Mouse (Mus musculus): ENCODE results near the gene Ccdc91.

Gene Ccdc91

DNA sequence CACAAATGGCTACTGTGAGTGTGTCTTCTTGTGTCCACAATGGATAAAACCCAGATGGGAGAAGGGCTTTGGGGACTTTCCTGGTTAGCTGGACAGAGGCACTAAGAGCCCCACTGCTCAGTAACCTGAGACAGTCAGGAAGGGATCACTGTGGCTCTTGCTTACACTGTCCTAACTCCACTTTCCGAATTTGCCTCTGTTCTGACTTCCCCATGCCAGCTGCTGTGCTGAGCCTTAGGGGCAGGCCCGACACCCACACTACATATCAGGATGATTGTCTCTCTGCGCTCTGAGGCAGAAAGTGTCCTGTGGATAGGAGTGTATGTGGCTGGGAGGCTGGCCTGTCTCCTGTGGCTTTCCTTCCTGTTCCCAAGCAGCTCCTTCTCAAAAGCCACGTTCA lies 97.5 kb downstream of the Ccdc91 start:
- no peak for DNase-seq

DNA sequence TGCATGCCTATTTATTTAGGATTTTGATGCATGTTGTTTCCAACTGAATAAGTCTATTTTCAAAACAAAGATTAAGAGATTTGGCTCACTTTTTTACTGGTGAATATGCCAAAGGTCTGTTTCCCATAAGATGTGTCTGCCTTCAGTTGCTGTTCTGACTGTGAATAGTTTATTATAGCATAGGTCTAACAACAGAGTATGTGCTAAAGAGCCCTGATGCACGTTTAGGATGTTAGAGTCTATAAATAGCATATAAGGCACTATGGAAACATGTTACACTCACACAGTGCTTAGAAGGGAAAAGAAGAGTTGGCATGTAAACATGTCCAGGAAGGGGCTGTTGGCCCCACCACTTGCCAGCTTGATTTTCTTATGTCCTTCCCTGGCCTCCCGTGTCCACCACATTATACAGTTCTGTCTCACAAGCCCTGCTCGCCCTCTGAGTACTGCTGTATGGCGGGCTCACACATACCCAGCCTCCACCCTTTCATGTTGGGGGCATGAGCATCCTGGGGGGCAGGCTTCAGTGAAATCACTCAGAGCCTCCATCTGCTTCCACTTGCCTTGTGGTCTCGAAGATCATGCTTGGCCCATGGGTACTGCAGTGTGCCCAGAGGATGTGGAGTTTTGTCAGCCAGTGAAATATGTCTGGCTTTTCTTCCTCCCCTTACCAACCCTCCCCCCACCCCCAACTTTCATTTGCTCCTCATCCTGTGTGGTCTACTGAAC lies 99.0 kb downstream of the Ccdc91 start:
- peak; percentile 11 for DNase-seq

DNA sequence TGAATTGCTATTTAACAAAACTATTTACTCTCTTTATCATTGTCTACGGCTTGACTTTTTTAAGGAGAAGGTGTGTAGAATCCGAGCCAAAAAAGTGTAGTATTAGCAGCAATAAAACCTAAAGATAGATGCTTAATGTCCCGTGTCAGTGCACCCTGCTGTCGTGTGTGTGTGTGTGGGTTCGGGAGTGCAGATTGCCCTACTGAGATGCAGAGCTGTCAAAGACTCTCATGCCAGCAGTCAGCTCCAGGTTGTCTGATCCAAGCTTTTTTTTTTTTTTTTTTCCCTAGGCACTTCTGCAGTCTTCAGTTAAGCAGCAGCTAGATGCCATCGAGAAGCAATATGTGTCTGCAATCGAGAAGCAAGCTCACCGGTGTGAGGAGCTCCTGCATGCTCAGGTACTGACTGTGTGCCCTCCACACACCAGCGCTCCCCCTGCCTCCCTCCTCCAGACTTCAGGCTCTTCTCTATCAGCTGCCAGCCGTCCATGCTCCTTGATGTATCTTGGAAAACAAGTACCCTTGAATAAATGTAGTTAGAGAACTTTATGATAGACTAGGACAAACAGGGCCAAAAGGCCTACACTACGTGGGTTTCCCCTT lies 99.7 kb downstream of the Ccdc91 start:
- peak; percentile 5 for DNase-seq

DNA sequence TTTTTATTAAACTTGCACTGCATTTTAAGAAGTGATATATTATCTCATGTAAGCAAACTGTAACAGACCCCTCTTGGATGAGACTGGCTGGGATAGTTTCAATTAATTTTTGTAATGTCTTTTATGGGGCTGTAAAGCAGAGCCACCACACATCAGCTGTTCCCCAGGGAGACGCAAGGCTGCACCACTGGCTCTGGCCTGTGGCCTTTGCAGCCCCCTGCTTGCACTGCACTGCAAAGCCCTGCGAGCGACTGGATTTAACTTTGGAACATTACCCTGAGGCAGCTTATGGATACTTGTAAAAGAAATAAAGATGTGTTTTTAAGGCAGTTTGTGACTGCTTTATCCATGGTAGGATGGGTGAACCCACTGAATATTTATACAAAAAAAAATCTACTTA lies 112.0 kb downstream of the Ccdc91 start:
- DNase-seq = no peak

DNA sequence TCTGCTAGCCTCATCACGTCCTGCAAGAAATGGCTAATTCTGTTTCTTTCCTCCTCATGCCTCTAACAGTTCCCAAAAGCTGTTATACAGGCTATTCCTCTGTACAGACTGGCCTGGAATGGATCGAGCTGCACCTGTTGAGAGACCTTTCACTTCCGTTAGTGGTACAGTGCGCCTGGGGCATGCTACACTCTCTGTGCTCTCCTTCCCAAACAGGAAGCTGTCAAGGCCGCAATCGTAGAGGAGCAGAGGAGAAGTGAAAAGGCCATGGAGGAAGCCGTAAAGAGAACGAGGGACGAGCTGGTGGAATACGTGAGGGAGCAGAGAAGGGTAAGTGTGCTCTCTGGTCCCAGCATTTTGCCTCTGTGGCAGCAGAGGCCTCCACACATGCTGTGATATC lies 131.0 kb downstream of the Ccdc91 start:
- DNase-seq = no peak

DNA sequence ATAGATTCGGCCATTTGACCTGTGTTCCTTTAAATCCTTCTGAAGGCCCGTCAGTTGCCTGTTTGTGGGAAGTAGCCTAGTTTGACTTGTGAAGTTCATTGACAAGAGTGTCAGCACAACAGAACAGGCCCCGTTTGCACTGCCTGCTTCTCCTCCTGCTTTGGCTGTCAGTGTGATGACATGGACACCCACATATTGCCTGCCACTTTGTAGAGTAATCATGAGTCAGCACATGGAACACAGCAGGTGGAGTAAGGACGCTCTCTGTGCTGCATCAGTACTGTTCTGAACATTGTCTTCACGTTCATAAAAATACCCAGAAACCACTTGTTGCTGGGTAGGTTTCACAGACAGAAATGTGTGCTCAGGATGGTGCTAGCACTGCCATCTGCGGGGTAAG lies 132.0 kb downstream of the Ccdc91 start:
- DNase-seq = no peak

DNA sequence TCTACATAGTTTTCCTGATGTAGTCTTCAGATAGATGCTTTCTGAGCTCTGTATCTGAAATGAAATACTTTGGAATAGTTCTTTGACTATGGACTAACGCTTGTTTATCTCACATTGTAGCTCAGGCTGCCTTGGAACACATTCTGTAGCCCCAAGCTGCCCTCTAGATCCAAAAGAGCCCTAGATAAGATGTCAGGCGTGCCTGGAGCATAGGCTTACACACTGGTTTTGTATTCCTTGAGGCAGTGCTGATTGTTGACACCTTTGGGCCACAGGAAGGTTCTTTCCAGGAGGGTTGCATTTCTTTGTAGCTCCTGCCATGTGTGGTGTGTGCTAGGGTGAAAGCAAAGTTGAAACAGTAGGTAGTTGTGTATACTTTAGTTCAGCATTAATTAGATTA lies 139.7 kb downstream of the Ccdc91 start:
- DNase-seq = no peak

DNA sequence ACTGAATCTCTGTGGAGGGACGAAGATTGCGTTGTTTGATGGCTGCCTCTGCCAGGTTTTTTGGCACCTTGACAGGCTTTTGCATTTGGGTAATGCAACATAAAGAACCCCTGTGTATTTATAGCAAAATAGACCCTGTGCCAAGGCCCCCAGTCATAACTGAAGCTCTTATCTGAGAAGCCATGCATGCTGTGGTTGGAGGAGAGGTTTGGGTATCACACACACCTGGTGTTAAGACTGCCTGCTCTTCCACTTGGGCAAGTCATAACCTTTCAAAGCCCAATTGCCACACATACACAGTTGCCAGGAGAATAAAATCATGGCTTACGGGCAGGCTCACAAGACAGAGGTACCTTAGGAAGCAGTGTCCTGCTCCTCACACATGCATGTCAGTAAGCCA lies 147.5 kb downstream of the Ccdc91 start:
- no peak for DNase-seq

DNA sequence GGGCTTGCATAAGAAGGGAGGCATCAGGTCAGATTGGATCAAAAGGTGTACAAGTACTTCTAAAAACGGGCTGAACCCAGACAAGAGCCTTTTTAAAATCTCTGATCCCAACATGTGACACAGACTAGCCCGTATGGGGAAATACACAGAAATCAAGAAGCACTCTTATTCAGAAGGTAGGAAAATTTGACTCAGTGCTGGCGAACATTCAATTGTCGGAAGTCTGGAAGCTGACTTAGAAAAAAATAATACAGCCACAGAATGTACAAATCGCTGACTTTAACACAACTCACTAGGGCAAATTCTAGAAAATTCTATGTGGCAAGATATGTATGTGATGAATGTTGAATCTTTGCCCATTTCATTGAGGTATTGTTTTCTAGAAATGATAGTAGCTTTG lies 160.8 kb downstream of the Ccdc91 start:
- DNase-seq = no peak

DNA sequence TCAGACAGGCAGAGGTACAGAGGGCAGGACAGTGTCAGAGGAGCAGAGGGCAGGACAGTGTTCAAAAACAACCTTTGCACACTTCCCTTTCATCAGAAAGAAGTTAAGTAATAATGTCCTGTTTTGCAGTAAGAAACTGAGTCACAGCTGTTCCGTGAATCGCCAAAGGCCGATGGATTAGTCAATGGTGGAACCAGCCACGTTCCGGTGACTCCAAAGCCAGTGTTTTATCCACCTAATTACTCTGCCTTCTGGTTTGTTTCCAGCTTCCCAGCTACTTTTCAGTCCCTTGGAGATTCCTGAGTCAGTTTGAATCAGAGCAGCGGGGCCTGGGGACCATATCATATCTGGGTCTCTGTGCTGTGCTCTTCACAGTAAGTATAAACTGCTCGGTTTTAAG lies 168.2 kb downstream of the Ccdc91 start:
- DNase-seq = no peak

DNA sequence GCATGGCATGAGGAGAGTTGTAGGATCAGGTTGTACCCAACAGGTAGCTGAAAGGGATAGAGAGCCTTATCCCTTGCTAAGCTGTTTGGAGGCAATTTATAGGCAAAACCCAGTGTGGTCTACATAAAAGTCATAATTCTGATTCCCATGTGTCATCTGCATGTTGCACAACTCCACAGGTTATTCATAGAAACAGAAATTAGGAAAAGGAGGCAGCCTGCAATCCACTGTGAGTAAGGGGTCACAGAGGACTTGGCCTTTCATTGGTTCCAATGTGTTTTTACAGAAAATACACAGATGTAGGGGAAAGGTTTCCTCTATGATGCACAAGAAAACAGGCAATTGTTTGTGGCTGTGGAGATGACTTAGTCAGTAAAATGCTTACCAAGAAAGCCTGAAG lies 168.8 kb downstream of the Ccdc91 start:
- DNase-seq = no peak

DNA sequence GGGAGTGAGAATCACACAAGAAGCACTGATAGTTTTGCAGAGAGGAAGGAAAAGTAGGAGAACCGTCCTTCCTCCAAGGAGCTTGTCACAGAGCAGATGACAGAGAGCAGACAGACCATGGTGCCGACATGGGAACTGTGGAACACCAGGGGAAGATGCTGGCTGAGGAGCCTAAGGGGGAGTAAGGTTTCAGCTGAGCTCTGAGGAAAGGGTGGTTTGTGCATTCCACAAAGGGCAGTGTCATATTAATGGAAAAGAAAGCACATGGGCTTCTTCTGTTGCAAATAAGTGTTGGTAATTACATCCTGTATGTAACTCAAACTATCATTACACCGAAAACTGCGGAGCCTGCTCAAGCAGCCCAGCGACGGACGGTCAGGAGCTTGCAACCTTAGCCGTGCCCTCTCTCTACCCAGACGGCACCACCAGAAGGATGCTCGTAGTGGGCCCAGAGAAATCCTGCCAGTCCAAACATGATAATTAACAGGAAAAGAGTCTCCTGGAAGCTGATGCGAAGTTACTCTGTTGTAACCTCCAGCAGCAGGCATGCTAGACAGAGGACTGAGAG lies 170.9 kb downstream of the Ccdc91 start:
- no peak for DNase-seq

DNA sequence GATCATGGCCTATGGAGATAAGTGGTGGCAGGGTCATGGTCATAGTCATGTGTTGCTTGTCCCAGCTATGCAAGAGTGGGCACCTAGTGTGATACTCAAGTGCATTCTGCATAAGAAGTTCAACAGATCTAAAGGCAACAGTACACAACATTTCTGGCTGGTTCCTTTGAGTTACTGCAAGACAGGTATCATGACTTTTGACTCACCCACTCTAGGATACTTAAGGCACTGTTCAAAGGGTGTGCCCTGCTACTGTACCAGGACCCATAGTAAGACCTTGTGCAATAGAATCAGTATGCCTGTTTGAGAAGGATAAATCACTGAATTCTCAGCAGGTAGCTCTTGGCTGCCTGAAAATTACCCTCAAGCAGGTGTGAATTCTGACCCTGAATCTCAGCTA lies 182.4 kb downstream of the Ccdc91 start:
- DNase-seq = no peak

DNA sequence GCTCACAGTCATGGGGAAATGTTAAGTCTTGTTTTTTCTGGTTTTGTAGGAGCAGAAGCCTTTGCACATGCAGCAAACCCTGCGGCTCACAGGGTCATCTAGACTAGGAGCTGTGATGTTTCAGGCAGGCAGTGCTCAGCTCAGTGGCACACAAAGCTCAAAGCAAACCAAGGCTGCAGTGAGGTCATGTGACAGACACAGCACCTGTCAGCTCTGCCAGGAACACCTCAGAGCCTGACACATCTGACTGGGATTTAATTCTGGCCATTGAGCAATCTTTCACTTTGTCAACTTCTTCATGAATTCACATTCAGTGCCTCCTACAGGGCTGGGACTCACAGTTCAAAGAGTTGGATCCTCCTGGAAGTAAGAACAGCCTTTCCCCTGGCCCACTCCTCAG lies 185.1 kb downstream of the Ccdc91 start:
- DNase-seq = no peak

DNA sequence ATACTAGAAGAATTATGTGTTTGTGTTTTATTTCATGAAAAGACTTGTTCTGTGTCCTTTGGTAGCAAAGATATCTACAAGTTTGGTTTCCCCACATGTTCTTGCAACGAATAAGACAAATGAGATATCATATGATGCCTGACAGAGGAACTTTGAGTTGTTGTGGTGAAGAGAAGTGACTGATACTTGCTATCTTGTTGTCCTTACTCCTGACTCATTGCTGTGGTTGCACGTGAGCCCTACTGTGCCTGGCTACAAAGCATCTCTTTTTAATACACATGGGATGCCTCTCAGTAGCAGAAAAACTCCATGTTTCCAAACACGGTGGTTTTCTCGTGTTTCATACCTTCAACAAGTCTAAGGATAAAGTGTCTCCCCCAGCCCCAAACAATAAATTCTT lies 186.2 kb downstream of the Ccdc91 start:
- DNase-seq = no peak

DNA sequence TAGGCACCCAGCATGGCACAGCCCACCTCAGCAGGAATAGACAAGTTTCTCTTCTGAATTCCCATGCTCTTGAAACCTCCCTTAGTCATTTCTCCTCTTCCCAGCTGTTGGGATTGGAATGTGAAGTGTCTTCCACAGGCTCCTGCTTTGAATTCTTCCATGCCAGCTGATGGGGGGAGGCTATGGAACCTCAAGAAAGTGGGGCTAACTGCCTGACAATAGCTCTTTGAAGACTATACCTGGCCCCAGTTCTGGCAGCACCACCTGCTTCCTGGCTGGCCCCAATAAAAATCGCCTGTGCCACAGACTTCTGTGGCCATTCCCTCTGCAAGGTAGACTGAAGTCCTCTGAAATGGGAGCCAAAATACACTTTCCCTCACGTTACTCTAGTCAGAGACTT lies 187.0 kb downstream of the Ccdc91 start:
- DNase-seq = no peak

DNA sequence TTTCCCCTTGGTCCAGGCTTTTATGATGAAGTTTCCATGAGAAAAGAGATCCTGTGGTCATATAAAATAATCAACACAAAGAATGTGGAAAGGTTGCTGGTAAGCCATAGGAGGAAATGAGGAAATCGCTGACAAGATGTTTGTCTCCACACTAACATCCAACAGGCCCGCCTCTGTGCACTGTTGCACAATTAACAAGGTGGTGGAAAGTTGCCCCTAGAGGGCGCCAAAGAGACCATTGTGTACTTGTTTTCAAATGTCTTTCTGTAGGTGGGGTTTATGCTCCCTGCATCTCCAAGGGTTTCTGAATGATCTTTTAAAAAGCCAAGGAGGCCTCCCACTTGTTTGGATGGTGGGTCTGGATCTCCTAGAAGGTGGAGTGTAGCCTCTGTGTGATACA lies 188.7 kb downstream of the Ccdc91 start:
- peak; percentile 16 for DNase-seq

DNA sequence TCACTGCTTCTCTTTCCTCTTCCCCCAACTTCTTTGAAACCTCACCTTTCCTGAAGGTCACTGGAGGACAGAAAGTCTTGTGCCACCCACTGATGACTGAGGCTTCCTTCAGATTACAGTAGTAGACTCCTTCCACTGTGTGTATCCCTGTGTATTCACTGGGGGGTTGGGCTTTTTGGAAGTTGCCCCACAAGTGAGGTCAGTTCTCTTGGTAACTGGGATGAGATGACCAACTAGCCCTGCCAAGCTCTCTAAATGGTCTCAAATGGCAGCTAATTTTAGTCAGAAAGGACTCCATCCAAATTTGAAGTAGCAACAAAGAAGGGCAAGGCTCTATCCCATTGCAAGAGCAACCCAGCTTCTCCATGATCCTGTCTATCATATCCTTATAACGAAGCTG lies 195.7 kb downstream of the Ccdc91 start:
- no peak for DNase-seq

DNA sequence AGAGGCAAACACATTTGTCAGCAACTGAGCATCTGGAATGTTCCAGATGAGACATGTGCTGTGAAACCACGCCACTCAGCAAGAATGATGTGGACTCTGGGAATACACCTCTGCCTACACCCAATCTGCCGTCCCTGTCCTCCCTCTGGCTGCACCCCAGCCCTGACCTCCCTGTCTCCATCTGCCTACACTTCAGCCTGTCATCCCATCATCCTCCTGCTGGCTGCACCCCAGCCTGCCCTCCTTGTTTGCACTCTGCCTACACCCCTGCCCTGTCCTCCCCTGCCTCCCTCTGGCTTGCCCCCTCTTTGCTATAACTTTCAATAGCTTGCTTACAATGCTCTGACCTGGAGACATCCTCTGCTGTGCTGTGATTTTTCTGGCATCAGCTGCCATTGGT lies 196.9 kb downstream of the Ccdc91 start:
- DNase-seq = no peak

DNA sequence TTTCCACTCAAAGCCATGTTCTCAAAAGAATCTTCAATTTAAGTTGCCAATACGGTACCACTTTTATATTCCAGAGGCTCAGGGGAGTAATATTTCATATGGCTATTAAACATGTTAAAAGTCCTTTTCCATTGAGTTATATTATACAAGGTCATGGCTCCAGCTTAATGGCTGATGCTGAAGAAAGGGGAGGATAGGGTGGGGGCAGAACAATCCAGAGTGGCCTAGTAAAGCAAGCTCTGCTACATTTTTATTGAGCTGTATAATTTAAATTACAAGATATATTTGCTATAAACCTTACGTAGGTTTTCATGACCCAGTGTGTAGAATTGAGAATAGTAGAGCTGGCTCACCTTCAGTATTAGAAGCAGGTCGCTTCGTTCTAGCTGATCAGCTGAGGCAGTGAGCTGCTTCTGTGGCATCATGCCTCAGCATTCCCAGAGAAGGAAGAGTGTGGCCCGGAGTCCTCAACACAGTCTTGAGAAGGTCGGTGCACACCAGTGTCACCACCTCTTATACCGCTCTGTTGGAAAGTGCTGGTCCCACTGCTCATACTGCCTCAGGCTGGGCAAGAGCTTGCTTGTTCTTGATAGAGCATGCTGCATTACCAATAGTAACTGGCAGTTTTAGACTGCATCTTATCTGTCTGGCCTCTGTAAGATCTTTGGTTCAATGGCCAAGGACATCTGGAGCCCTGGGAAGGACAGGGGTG lies 199.6 kb downstream of the Ccdc91 start:
- no peak for DNase-seq

DNA sequence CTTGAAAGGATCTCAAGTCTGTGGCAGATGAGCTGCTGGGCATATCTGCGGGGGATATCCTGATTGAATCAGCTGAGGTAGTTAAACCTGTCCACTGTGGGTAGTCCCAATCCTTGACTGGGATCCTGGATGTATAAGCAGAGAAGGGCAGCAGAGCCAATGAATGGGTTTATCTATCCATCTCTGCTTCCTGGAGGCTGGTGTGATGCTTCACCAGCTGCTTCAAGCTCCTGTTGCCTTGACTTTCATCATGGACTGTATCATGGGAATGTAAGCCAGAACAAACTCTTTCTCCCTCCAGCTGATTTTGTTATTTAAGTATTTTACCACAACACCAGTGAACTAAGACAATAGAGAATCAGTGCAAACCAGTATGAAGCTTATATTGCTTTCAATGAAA lies 200.6 kb downstream of the Ccdc91 start:
- DNase-seq = no peak

Measured in cerebellum, adult 8-10 months (tissue).